Mouse (Mus musculus) megakaryocyte, adult 5-6 weeks (primary cell): ENCODE data around the gene Wfdc8. TPM values are rescaled to one million over a fixed set of nuclear protein-coding genes. Genes with fewer than 3 reads are reported as not detected.
A peak's percentile ranks its signal among the peaks of the same experiment; 100 is the strongest.
"Not testable (repeated sequence)": the region's sequence is repeated elsewhere in the genome, so short reads cannot be mapped to it uniquely, and the experiment has no call there.

ENCODE experiments used
- ATAC-seq: 2 replicates; pipeline ENCODE4 v1.8.0; 2016; ENCODE audit warnings: mild to moderate bottlenecking, inconsistent platforms; ENCODE audit not compliant: poor library complexity, severe bottlenecking
- total RNA-seq, 2 experiments: library from RNA; stranded (forward) in 1 of 2; stranded (reverse) in 1 of 2; fragments of 153-499, 151-499 nt in 1 of 2; fragments of 221-1000, 200-1000 nt in 1 of 2; gene quantifications; 2 replicates each; pipeline versions ENCODE4 v1.2.3 to v1.2.4; 2015 to 2017

Gene Wfdc8
- total RNA-seq (2015) (not detected in 2 replicates), total RNA-seq (2017) (not detected in 2 replicates)

- not testable (repeated sequence) for ATAC-seq
These were observed at the start of gene Wfdc8, which contains the start of gene Wfdc6b for GRCm38 (mm10) chr2:164613471-164613870. Wfdc8 (minus strand) TSS chr2:164613626. Wfdc6b (plus strand) TSS chr2:164613522.

- ATAC-seq: no peak
These were observed 43.1 kb upstream of the Wfdc8 start, which contains the start of gene Wfdc9 for GRCm38 (mm10) chr2:164656483-164656882. Wfdc9 (minus strand) TSS chr2:164656583.

GRCm38 (mm10) chr2:164655858-164656257 lies 42.4 kb upstream of the Wfdc8 start, which contains the start of gene Wfdc10:
Wfdc10 (plus strand) TSS chr2:164656046.
- ATAC-seq: peak; percentile 99

GRCm38 (mm10) chr2:164641881-164642673 lies 28.7 kb upstream of the Wfdc8 start:
- no peak for ATAC-seq

GRCm38 (mm10) chr2:164641129-164641528 lies 27.7 kb upstream of the Wfdc8 start:
- ATAC-seq: peak; percentile 100

GRCm38 (mm10) chr2:164638696-164639095 lies 25.3 kb upstream of the Wfdc8 start, which contains the start of gene Wfdc16:
Wfdc16 (minus strand) TSS chr2:164638796.
- ATAC-seq: no peak

- ATAC-seq: peak; percentile 52; the same call in 1 of the 2 replicates
These were observed 21.8 kb upstream of the Wfdc8 start for GRCm38 (mm10) chr2:164635266-164635665.

- no peak for ATAC-seq
These were observed 8.3 kb upstream of the Wfdc8 start for GRCm38 (mm10) chr2:164621775-164622174.

- ATAC-seq: no peak
These were observed 5.6 kb upstream of the Wfdc8 start for GRCm38 (mm10) chr2:164619050-164619449.

GRCm38 (mm10) chr2:164615386-164615785 lies 2.0 kb upstream of the Wfdc8 start:
- ATAC-seq: no peak

GRCm38 (mm10) chr2:164608781-164609180 lies 4.6 kb downstream of the Wfdc8 start:
- ATAC-seq: no peak

GRCm38 (mm10) chr2:164604411-164604810 lies 9.0 kb downstream of the Wfdc8 start:
- ATAC-seq: no peak

GRCm38 (mm10) chr2:164603482-164603881 lies 9.9 kb downstream of the Wfdc8 start:
- ATAC-seq: no peak

GRCm38 (mm10) chr2:164600179-164600578 lies 13.2 kb downstream of the Wfdc8 start:
- ATAC-seq: no peak

- no peak for ATAC-seq
These were observed 19.9 kb downstream of the Wfdc8 start, which contains the start of gene Eppin for GRCm38 (mm10) chr2:164593494-164593893. Eppin (minus strand) TSS chr2:164593594.

GRCm38 (mm10) chr2:164592014-164592413 lies 21.4 kb downstream of the Wfdc8 start:
- peak; percentile 59 for ATAC-seq

- not testable (repeated sequence) for ATAC-seq
These were observed 28.3 kb downstream of the Wfdc8 start, which contains the start of gene Wfdc6a for GRCm38 (mm10) chr2:164585025-164585725. Wfdc6a (minus strand) TSS chr2:164585447.

GRCm38 (mm10) chr2:164573359-164573758 lies 40.1 kb downstream of the Wfdc8 start, which contains the start of gene Spint3:
Spint3 (minus strand) TSS chr2:164573459.
- not testable (repeated sequence) for ATAC-seq

- peak; percentile 52 for ATAC-seq
These were observed 46.0 kb downstream of the Wfdc8 start for GRCm38 (mm10) chr2:164567460-164567859.

- no peak for ATAC-seq
These were observed 46.4 kb downstream of the Wfdc8 start for GRCm38 (mm10) chr2:164566997-164567396.

GRCm38 (mm10) chr2:164564346-164564745 lies 49.1 kb downstream of the Wfdc8 start:
- no peak for ATAC-seq
